Mouse (Mus musculus) kidney, embryonic 16.5 days (tissue): ENCODE measurements at regions not wholly inside any gene's neighbourhood (a gene's known extent, or its start where the extent isn't known, plus 50 kb on each side); places are given as distances from the start of the nearest gene placed in this dataset.

Experiments used
- ATAC-seq: fragments of 200-750 bp; cut with Nextera tagmentation; 2 replicates; pipeline ENCODE4 v1.8.0; 2017; ENCODE audit warnings: moderate TSS enrichment; ENCODE audit not compliant: low FRiP score, low TSS enrichment
- H3K27ac ChIP-seq: fragments of 300-500 bp; sonication (generic); 2 replicates; pipeline ENCODE4 v1.5.1; 2014; ENCODE audit warnings: low read length
- H3K27me3 ChIP-seq: fragments of 300-500 bp; sonication (generic); 2 replicates; pipeline ENCODE4 v1.6.1; 2014; ENCODE audit warnings: low read length, control low read depth, mixed read lengths; ENCODE audit not compliant: insufficient read depth
- H3K36me3 ChIP-seq: fragments of 300-500 bp; sonication (generic); 2 replicates; pipeline ENCODE4 v1.6.1; 2014; ENCODE audit warnings: low read length, control low read depth, mixed read lengths; ENCODE audit not compliant: insufficient read depth
- H3K4me1 ChIP-seq: fragments of 300-500 bp; sonication (generic); 2 replicates; pipeline ENCODE4 v1.6.1; 2014; ENCODE audit warnings: low read length, control low read depth, mixed read lengths; ENCODE audit not compliant: insufficient read depth
- H3K4me2 ChIP-seq: fragments of 300-500 bp; sonication (generic); replicated peaks from 2 replicates; pipeline ENCODE4 v1.6.1; 2014; ENCODE audit warnings: low read depth, low read length
- H3K4me3 ChIP-seq: fragments of 300-500 bp; sonication (generic); 2 replicates; pipeline ENCODE4 v1.5.1; 2014; ENCODE audit warnings: mild to moderate bottlenecking, low read length
- H3K9ac ChIP-seq: fragments of 300-500 bp; sonication (generic); replicated peaks from 2 replicates; pipeline ENCODE4 v1.6.1; 2014; ENCODE audit warnings: low read length
- H3K9me3 ChIP-seq: fragments of 300-500 bp; sonication (generic); 2 replicates; pipeline ENCODE4 v1.6.1; 2016; ENCODE audit warnings: low read length, control low read depth
- WGBS: fragments of 180-500 bp; shearing (Covaris S2); extraction: QIAGEN DNeasy Blood & Tissue Kit; methylation state at CpG from one replicate; pipeline ENCODE4 v1.1.7; 2014; 5-methylcytosine and 5-hydroxymethylcytosine counted together

GRCm38 (mm10) chr1:111754263-111754857, 110.4 kb downstream of the Dsel start:
- no peak overlapping the region for H3K27ac ChIP-seq
- H3K9ac ChIP-seq: no peak overlapping the region
- H3K4me3 ChIP-seq: peak overlapping the region; percentile 16
- no peaks in the 10 kb centered on the region for H3K9me3 ChIP-seq
- 9% methylated on average over 19 of the region's 20 CpGs for WGBS
- peak overlapping the region; percentile 42 for H3K4me2 ChIP-seq
- no peaks in the 10 kb centered on the region for H3K27me3 ChIP-seq
- no peaks in the 10 kb centered on the region for H3K36me3 ChIP-seq
- ATAC-seq: no peak
- no peaks in the 10 kb centered on the region for H3K4me1 ChIP-seq
